Mouse (Mus musculus): Measurements from ENCODE around the gene Hk1. TPM values are rescaled to one million over a fixed set of nuclear protein-coding genes. Genes with fewer than 3 reads are reported as not detected.

The Hk1 gene
- total RNA-seq (2023), result 10 to 100 TPM; 50.3 to 57.9 TPM

DNA sequence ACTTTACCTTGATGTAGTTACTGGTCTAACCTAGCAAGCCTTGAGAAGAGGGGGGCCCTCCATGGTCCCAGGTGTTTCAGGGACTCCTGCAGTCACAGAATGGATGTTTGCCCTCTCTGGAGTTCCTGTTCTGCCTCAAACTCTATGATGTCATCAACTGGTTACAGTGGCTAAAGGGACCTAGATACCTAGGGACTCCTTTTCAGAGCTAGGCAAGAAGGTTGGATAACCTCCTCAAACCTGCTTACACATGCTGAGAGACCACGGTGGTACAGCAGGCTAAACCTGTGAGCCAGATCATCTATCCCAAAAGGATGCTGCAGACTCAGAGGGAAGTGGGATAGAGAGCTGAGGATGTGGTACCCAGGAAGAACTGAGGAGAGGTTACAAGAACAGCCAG lies at the start of gene Hk1:
Hk1 (minus strand) TSS at position 101 of the 400 bp plus-strand sequence.

DNA sequence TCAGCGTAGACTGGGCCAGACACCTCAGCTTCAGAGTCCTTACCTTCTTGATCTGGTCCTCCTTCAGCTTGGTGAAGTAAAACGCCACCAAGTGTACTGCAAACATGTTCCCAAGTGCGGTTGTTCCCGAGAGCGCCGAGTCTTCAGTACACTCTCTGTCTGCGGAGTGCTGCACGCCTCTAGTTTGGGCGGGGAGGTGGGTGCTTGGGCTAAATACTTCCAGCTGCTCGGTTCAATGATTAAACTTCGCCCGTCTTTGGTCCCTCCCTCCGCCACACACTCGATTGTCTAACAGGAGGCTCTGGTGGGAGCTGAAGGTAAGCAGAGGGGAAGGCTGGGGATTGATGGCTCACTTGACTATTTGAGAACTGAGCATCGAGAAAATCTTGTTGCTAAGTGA lies 42.5 kb upstream of the Hk1 start, which contains the start of gene Hkdc1:
Hkdc1 (minus strand) TSS at position 237 of the 400 bp plus-strand sequence.

GRCm38 (mm10) chr10:62252000-62252488 lies 127.7 kb downstream of the Hk1 start, which contains the start of gene Tacr2:
TSS of gene Tacr2 (plus strand) at chr10:62252438.

GRCm38 (mm10) chr10:62230708-62231394 lies 148.9 kb downstream of the Hk1 start, which contains the start of gene Tspan15:
TSS of gene Tspan15 (minus strand) at chr10:62231251.

Other genes with a start within 250 kb of the Hk1 start
- not detected for gene Neurog3, start 246.8 kb downstream of the Hk1 start, total RNA-seq (2023)
- not detected for gene Fam241b, start 236.0 kb downstream of the Hk1 start, total RNA-seq (2023)
- gene Tspan15, start 148.7 kb downstream of the Hk1 start, total RNA-seq (2023), result 10 to 100 TPM; 10.0 to 13.0 TPM
- gene Tacr2, start 127.5 kb downstream of the Hk1 start, total RNA-seq (2023), result not detected
- not detected for gene Hkdc1, start 42.6 kb upstream of the Hk1 start, total RNA-seq (2023)
- under 1 TPM in 1 of 2 experiments, not detected in 1; 0.27 TPM for gene 4930507D05Rik, start 69.6 kb upstream of the Hk1 start, total RNA-seq (2023)
- gene Supv3l1, start 69.8 kb upstream of the Hk1 start, total RNA-seq (2023), result 10 to 100 TPM; 16.4 to 17.3 TPM
- 10 to 100 TPM; 66.6 to 80.0 TPM for gene Vps26a, start 106.9 kb upstream of the Hk1 start, total RNA-seq (2023)
- gene Srgn, start 147.5 kb upstream of the Hk1 start, total RNA-seq (2023), result 1,000 to 10,000 TPM in 1 of 2 experiments, 100 to 1,000 TPM in 1; 956 to 1,008 TPM
- 10 to 100 TPM; 18.5 to 20.6 TPM for gene Kif1bp, start 198.5 kb upstream of the Hk1 start, total RNA-seq (2023)
- gene Ddx21, start 222.4 kb upstream of the Hk1 start, total RNA-seq (2023), result 10 to 100 TPM; 86.4 to 94.0 TPM

All from monocyte, adult 59 days (primary cell).